Mouse (Mus musculus): Measurements from ENCODE around the gene Cul3. TPM values are rescaled to one million over a fixed set of nuclear protein-coding genes. Genes with fewer than 3 reads are reported as not detected.
"Not testable (repeated sequence)": the region's sequence is repeated elsewhere in the genome, so short reads cannot be mapped to it uniquely, and the experiment has no call there.

Cul3 gene
- 100 to 1,000 TPM; 120 to 143 TPM for total RNA-seq (2021)
- long read RNA-seq, experiment 1, full-length matches to known transcripts, result 104 of 134 reads
- long read RNA-seq, experiment 1, partial matches to known transcripts, result 7 of 134 reads
- long read RNA-seq, experiment 1, other reads (novel, unspliced or antisense), result 23 of 134 reads
- long read RNA-seq, experiment 2, full-length matches to known transcripts, result 18 of 23 reads
- long read RNA-seq, experiment 2, partial matches to known transcripts, result 1 of 23 reads
- long read RNA-seq, experiment 2, other reads (novel, unspliced or antisense), result 4 of 23 reads

DNA sequence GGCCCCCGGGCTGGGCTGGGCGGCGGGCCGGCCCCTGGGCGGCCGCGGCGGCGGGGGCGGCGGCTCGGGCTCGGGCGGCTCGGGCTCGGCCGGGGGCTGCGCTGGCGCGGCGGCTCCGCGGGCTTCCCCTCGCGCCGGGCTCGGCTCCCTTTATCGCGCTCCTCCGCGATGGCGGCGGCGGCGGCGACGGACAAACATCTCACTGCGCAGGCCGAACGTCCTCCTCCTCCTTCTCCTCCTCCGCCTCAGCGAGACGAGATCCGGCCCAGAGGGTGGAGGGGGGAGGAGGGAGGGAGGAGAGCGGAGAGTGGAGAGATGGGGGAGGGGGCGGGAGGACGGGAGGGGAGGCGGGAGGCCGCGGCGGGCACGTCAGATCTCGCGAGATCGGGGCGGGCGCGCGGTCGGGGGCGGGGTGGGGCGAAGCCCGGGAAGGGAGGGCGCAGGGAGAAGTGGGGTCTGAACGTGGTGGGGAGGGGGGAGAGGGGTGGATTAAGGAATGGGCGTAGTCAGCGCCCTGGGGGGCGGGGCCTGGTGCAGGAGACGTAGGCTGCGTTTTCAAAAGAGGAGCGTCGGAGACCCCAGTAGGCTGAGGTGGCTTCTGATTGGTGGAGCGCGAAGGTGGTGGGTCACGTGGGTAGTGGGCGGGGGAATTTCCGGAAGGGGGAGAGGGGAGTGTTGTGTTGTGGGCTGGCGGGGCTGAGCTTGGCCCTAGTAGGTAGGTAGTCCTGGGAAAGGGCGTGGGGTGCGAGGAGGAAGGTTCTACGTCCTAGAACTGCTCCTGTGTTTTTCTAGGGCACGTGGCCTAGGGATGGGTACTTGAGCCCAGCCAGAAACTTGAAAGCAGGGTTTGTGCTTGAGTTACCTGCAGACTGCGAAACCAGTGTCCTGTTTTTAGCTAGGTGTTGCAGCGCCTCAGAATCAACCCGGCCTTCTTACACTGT lies at the start of gene Cul3:
Gene Cul3 (minus strand): TSS at position 45 of the 941 bp plus-strand sequence.
- DNase-seq, result peak; percentile 94 to 98

- DNase-seq, result no peak
Measured at GRCm38 (mm10) chr1:80389518-80389917, 49.2 kb upstream of the Cul3 start.

DNA sequence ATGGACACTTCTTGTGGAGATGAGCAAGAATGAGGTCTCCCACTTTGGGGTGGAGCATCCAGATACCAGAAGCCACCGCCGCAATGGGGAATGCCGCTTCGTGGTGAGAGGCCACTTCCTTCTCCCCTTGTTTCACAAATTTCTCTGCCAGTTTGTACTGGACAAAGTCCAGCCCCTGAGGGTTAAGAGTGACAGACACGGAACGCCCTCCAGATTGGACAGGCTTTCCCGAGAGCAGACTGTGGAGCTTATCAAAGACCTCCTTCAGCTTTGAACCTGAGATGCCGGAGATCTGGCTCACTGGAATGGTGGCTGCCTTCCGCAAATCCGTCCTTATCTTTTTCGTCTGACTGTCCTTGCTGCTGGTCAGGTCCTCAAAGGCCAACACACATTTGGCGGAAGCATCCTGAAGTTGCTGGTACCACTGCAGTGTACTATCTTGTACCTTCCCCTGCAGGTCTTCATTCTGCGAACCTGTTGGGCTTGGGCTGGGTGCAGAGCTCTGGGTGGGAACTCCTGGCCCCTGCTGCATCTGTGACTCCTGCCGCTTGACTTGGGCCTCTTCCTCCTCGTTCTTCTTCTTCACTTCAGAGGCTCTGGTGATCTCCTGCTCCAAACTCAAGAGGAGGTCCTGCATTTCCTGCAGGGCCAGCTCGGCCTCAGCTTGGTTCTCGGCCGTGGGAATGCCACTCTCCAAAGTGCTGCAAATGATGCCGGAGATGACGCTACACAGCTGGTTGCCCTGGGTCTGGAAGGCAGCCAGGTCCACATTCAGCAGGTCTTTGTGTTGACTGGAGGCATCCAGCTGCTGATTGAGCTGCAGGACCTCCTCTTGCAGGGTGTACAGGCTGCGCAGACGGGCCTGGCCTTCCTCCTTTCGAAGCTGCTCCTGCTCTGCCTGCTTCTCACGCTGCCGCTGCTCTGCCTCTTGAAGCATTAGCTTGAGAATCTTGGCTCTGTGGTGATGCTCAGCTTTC lies 43.6 kb upstream of the Cul3 start:
- no peak for DNase-seq

DNA sequence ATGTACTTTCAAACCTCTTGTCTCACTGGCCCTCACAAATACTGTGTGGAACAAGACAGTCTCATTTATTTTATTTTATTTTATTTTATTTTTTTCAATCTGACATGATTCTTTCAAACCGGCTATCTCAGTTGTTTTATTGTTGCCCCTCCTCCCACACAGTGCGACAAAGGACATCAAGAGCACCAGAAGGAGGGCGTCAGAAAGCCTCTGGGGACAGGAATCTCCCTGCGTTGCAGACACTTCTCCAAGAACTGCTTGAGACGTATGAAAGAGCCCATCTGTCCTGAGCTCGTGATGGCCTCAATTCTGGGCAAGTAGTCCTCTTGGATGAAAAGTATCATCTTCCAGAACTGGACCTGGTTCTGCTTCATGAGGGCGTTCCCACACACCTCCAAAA lies 42.6 kb upstream of the Cul3 start:
- no peak for DNase-seq

- DNase-seq, result no peak
Measured at GRCm38 (mm10) chr1:80381302-80381701, 41.0 kb upstream of the Cul3 start.

- DNase-seq, result no peak
Measured at GRCm38 (mm10) chr1:80372010-80372409, 31.7 kb upstream of the Cul3 start.

GRCm38 (mm10) chr1:80371189-80371889 lies 31.1 kb upstream of the Cul3 start:
- no peak for DNase-seq

DNA sequence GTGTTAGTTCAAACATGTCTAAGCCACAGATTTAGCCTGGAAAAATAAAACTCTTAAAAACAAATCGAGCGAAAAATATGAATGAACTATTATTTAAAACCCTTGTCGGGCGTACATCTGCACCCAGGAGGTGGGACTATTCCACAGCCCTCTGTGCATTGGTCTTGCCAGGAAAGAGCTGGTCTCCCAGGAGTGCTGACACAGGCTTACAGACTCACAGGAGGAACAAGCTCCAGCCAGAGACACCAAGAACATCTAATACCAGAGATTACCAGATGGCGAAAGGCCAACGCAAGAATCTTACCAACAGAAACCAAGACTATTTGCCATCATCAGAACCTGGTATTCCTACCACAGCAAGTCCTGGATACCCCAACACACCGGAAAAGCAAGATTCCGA lies 23.2 kb upstream of the Cul3 start:
- no peak for DNase-seq

- DNase-seq, result no peak
Measured at GRCm38 (mm10) chr1:80362946-80363345, 22.7 kb upstream of the Cul3 start.

- peak in 1 of 2 experiments; percentile 23 for DNase-seq
Measured at GRCm38 (mm10) chr1:80362400-80362799, 22.1 kb upstream of the Cul3 start.

- not testable (repeated sequence) for DNase-seq
Measured at GRCm38 (mm10) chr1:80361771-80362170, 21.5 kb upstream of the Cul3 start.

GRCm38 (mm10) chr1:80360038-80360608 lies 19.8 kb upstream of the Cul3 start:
- no peak for DNase-seq

- peak; percentile 74 to 79 for DNase-seq
Measured at GRCm38 (mm10) chr1:80340061-80340435, 232 bp downstream of the Cul3 start.

DNA sequence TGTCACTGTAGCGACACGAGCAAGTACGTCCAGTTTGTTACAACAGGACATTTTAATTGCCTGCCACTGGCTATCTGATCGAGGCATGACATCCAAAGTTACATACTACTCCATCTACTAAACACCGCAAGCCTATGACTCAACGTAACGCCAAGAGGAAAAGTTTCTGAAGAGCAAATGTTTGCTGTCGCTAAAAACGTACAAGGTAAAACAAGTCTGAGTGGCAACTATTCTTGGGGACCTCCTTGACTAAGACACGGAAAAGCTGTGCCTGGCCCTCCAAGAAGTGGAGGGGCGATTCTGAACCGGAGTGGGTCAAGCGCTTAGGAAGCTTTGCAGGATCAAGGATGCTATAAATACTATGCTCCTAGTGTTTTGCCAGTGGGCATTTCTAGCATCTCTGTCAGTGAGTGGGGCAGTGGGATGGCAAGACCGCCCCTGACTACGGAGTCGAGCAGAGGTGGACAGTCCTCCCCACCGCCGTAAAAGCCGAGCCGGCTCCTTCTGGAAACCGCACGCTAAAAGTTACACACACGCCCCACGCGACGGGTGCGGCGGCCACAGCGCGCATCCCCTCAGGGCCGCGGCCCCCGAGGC lies 757 bp downstream of the Cul3 start:
- peak in 1 of 2 experiments; percentile 11 for DNase-seq

GRCm38 (mm10) chr1:80338398-80338797 lies 1.9 kb downstream of the Cul3 start:
- no peak for DNase-seq

DNA sequence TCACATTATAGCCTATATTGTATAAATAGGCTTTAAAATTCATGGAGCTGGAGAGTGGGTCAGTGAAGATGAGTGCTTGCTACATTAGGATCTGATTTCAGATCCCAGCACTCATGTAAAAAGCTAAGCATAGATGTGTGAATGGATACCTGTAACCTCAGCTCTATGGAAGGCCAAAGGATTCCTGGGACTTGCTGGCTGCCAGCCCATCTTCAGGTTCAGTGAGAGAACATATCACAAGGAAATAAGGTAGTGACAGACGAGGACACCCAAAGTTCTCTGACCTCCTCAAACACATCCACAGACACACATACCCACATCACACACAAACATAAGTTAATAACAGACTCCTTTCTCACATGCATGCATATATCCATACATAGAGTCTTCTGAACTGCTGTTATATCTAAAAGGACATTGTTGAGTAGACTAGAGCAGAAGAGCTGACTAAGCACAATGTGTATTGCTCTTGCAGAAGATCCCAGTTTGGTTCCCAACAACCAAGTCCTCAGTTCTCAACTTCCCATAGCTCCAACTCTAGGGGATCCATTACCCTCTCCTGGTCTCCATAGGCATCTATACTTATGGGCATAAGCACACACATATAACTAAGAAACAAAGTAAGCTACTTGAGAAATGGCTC lies 4.4 kb downstream of the Cul3 start:
- DNase-seq, result no peak

DNA sequence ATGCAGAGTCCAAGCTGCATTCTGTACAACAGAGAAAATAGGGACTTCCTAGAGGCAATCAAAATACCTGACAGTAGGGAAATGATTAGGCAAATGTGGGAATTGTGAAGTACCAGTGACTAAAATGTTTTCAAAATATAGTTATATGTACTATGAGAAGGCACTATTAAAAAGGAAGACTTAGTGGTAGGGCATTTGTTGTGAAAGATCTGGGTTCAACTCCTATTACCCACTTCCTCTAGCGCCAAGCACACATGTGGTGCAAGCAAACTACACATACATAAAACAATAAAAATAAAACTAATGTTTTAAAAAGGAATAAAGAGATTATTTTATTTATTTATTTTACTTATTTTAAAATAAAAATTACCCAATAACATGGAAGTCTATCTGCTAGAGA lies 5.2 kb downstream of the Cul3 start:
- no peak for DNase-seq

DNA sequence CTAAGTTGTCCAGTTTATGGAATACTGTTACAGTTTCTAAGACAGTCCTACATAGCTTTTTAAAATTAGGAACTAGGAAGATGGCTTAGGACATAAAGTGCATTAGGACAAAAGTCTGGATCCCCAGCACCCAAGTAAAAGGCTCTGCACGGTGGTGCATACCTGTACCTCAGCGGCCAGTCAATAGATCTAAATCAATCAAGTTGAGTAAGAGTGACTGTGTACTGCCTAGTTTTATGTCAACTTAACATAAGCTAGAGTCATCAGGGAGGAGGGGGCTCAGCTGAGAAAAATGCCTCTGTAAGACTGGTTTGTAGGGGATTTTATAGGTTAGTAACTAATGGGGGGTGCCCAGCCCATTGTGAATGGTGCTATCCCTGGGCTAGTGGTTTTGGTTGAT lies 9.3 kb downstream of the Cul3 start:
- no peak for DNase-seq

- DNase-seq, result no peak
Measured at GRCm38 (mm10) chr1:80325761-80326160, 14.5 kb downstream of the Cul3 start.

DNA sequence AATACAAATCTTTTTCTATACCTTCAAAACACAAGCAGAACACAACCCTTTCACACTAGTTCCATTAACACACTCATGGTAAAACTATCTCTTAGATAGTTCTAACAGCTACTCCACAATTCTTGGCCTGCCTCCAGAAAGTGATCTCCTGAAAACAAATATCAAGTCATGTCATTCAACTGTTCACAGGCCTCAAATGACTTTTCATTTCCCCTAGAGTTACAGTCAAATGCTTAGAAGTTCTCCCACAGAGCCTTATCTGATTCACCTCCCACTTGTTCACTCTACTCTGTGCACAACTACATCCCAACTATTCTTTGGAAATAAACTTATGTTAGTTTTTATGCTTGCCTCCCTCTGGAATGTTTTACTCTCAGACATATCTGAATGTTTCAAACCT lies 15.9 kb downstream of the Cul3 start:
- DNase-seq, result no peak

Measured in adrenal gland, postnatal 36 days (tissue).